Mouse (Mus musculus) neural tube, embryonic 14.5 days (tissue): ENCODE results near the gene Slc46a2. TPM values are rescaled to one million over a fixed set of nuclear protein-coding genes. Genes with fewer than 3 reads are reported as not detected.

ENCODE experiments used
- ATAC-seq: fragments of 200-750 bp; cut with Nextera tagmentation; 2 replicates; pipeline ENCODE4 v1.8.0; 2017; ENCODE audit warnings: low read depth, mild to moderate bottlenecking, moderate TSS enrichment, moderate library complexity
- H3K27ac ChIP-seq: fragments of 300-500 bp; sonication (generic); 2 replicates; pipeline ENCODE4 v1.5.1; 2014; ENCODE audit warnings: low read depth, mild to moderate bottlenecking, control low read depth, low read length, moderate library complexity, mixed read lengths
- H3K27me3 ChIP-seq: fragments of 300-500 bp; sonication (generic); 2 replicates; pipeline ENCODE4 v1.6.1; 2014; ENCODE audit warnings: low read length; ENCODE audit not compliant: control insufficient read depth, insufficient read depth
- H3K36me3 ChIP-seq: fragments of 300-500 bp; sonication (generic); 2 replicates; pipeline ENCODE4 v1.6.1; 2014; ENCODE audit warnings: low read length, mixed read lengths; ENCODE audit not compliant: control insufficient read depth, insufficient read depth
- H3K4me1 ChIP-seq: fragments of 300-500 bp; sonication (generic); 2 replicates; pipeline ENCODE4 v1.6.1; 2014; ENCODE audit warnings: low read length; ENCODE audit not compliant: control insufficient read depth, insufficient read depth
- H3K4me2 ChIP-seq: fragments of 300-500 bp; sonication (generic); 2 replicates; pipeline ENCODE4 v1.6.1; 2014; ENCODE audit warnings: mild to moderate bottlenecking, low read depth, low read length, control low read depth
- H3K4me3 ChIP-seq: fragments of 300-500 bp; sonication (generic); 2 replicates; pipeline ENCODE4 v1.5.1; 2014; ENCODE audit warnings: low read depth, low read length, control low read depth, mixed read lengths
- H3K9ac ChIP-seq: fragments of 300-500 bp; sonication (generic); replicated peaks from 2 replicates; pipeline ENCODE4 v1.6.1; 2014; ENCODE audit warnings: low read depth, mild to moderate bottlenecking, control low read depth, low read length, mixed read lengths
- H3K9me3 ChIP-seq: fragments of 300-500 bp; sonication (generic); 2 replicates; pipeline ENCODE4 v1.6.1; 2016; ENCODE audit warnings: low read length; ENCODE audit not compliant: control insufficient read depth
- WGBS: fragments of 180-500 bp; shearing (Covaris S2); extraction: QIAGEN DNeasy Blood & Tissue Kit; methylation state at CpG from one replicate; pipeline ENCODE4 v1.1.7; 2014; 5-methylcytosine and 5-hydroxymethylcytosine counted together
- polyA plus RNA-seq: library from polyadenylated mRNA; unstranded; fragments of >200 nt; fragmentation: Nextera tagmentation; extraction: Ambion mirVana; gene quantifications from 2 replicates; pipeline ENCODE4 v1.2.1, GENCODE M21; 2014

The Slc46a2 gene
- polyA plus RNA-seq, 1 experiment from 2014 or later = 0.07 TPM

- Histone ChIP-seq H3K27ac (no peak overlapping the region), H3K36me3 (peaks cover 3% of the 10 kb centered on the region; the same call in 1 of the 2 replicates), H3K9me3 (no peaks in the 10 kb centered on the region), H3K27me3 (no peaks in the 10 kb centered on the region), H3K4me1 (no peaks in the 10 kb centered on the region), H3K4me3 (no peak overlapping the region), H3K9ac (no peak overlapping the region), H3K4me2 (no peak overlapping the region)
- 94% methylated on average over 3 of the region's 3 CpGs for WGBS
- ATAC-seq = no peak
Observed at GRCm38 (mm10) chr4:59894977-59895575, 19.8 kb downstream of the Slc46a2 start.

GRCm38 (mm10) chr4:59894415-59894814, 20.4 kb downstream of the Slc46a2 start:
- no peak for ATAC-seq
- 94% methylated on average over 8 of the region's 8 CpGs for WGBS
- Histone ChIP-seq H3K4me1 (no peaks in the 10 kb centered on the region), H3K4me3 (no peak overlapping the region), H3K9ac (no peak overlapping the region), H3K27ac (no peak overlapping the region), H3K9me3 (no peaks in the 10 kb centered on the region), H3K36me3 (no peaks in the 10 kb centered on the region; the same call in 1 of the 2 replicates), H3K4me2 (no peak overlapping the region), H3K27me3 (no peaks in the 10 kb centered on the region)

GRCm38 (mm10) chr4:59892731-59893130, 22.1 kb downstream of the Slc46a2 start:
- Histone ChIP-seq H3K9ac (no peak overlapping the region), H3K27ac (no peak overlapping the region), H3K27me3 (no peaks in the 10 kb centered on the region), H3K4me2 (no peak overlapping the region), H3K9me3 (no peaks in the 10 kb centered on the region), H3K4me3 (no peak overlapping the region), H3K36me3 (no peaks in the 10 kb centered on the region; the same call in 1 of the 2 replicates), H3K4me1 (no peaks in the 10 kb centered on the region)
- no peak for ATAC-seq
- 95% methylated on average over 5 of the region's 5 CpGs for WGBS

- Histone ChIP-seq H3K27me3 (no peaks in the 10 kb centered on the region), H3K4me1 (no peaks in the 10 kb centered on the region), H3K9me3 (no peaks in the 10 kb centered on the region), H3K36me3 (no peaks in the 10 kb centered on the region; the same call in 1 of the 2 replicates), H3K9ac (no peak overlapping the region), H3K27ac (no peak overlapping the region), H3K4me2 (no peak overlapping the region), H3K4me3 (no peak overlapping the region)
- 91% methylated on average over 10 of the region's 10 CpGs for WGBS
- no peak for ATAC-seq
Observed at GRCm38 (mm10) chr4:59891723-59892416, 23.0 kb downstream of the Slc46a2 start.

GRCm38 (mm10) chr4:59890086-59890600, 24.7 kb downstream of the Slc46a2 start:
- H3K4me3 ChIP-seq = no peak overlapping the region
- H3K4me1 ChIP-seq = no peaks in the 10 kb centered on the region
- no peak for ATAC-seq
- no peaks in the 10 kb centered on the region; the same call in 1 of the 2 replicates for H3K36me3 ChIP-seq
- no peak overlapping the region for H3K9ac ChIP-seq
- 90% methylated on average over 6 of the region's 6 CpGs for WGBS
- no peak overlapping the region for H3K4me2 ChIP-seq
- H3K27ac ChIP-seq = no peak overlapping the region
- H3K9me3 ChIP-seq = no peaks in the 10 kb centered on the region
- H3K27me3 ChIP-seq = no peaks in the 10 kb centered on the region

- ATAC-seq = no peak
- Histone ChIP-seq H3K9me3 (no peaks in the 10 kb centered on the region), H3K4me2 (no peak overlapping the region), H3K27ac (no peak overlapping the region), H3K4me3 (no peak overlapping the region), H3K27me3 (no peaks in the 10 kb centered on the region), H3K36me3 (peaks cover 3% of the 10 kb centered on the region; the same call in 1 of the 2 replicates), H3K9ac (no peak overlapping the region), H3K4me1 (no peaks in the 10 kb centered on the region)
- WGBS = 76% methylated on average over 5 of the region's 5 CpGs
Observed at GRCm38 (mm10) chr4:59888014-59888413, 26.8 kb downstream of the Slc46a2 start.

GRCm38 (mm10) chr4:59887011-59887410, 27.8 kb downstream of the Slc46a2 start:
- Histone ChIP-seq H3K36me3 (0 out of 2 replicates have a peak, but pooled peaks cover 3% of the 10 kb centered on the region), H3K27me3 (no peaks in the 10 kb centered on the region), H3K27ac (no peak overlapping the region), H3K4me2 (no peak overlapping the region), H3K4me1 (no peaks in the 10 kb centered on the region), H3K9me3 (no peaks in the 10 kb centered on the region), H3K9ac (no peak overlapping the region), H3K4me3 (no peak overlapping the region)
- no peak for ATAC-seq
- WGBS = 91% methylated on average over 5 of the region's 5 CpGs

GRCm38 (mm10) chr4:59886281-59886680, 28.6 kb downstream of the Slc46a2 start:
- Histone ChIP-seq H3K27ac (no peak overlapping the region), H3K4me1 (no peaks in the 10 kb centered on the region), H3K9me3 (no peaks in the 10 kb centered on the region), H3K36me3 (0 out of 2 replicates have a peak, but pooled peaks cover 3% of the 10 kb centered on the region), H3K4me3 (no peak overlapping the region), H3K9ac (no peak overlapping the region), H3K4me2 (no peak overlapping the region), H3K27me3 (no peaks in the 10 kb centered on the region)
- no peak for ATAC-seq
- 95% methylated on average over 6 of the region's 6 CpGs for WGBS

GRCm38 (mm10) chr4:59884136-59884696, 30.6 kb downstream of the Slc46a2 start:
- WGBS = 87% methylated on average over 6 of the region's 6 CpGs
- H3K9ac ChIP-seq = no peak overlapping the region
- H3K4me1 ChIP-seq = no peaks in the 10 kb centered on the region
- no peak overlapping the region for H3K4me2 ChIP-seq
- H3K27ac ChIP-seq = no peak overlapping the region
- no peak overlapping the region for H3K4me3 ChIP-seq
- H3K27me3 ChIP-seq = no peaks in the 10 kb centered on the region
- H3K9me3 ChIP-seq = no peaks in the 10 kb centered on the region
- no peak for ATAC-seq
- H3K36me3 ChIP-seq = 0 out of 2 replicates have a peak, but pooled peaks cover 3% of the 10 kb centered on the region
